Mouse (Mus musculus): ENCODE measurements around the gene Olfr1188.
"Not testable (repeated sequence)": the region's sequence is repeated elsewhere in the genome, so short reads cannot be mapped to it uniquely, and the experiment has no call there.

Gene Olfr1188

DNA sequence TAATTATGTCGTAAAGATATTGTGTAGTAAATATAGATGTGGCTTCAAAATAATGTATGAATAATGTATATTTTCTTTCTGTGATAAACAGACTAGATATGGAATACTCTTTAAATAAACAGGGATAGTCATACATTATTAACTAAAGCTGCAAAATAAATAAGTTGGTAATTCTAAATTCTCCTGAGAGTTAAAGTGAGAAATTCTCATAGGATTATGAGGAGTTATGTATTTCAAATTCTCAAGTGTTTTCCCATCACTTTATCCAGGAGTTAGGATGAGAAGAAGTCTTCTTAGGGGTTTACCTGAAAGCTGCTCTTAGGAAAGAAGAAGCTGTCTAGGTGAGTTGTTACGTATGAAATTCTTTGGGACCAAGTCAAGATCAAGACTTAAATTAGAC is at the start of gene Olfr1188:
Gene Olfr1188 (plus strand): TSS at position 301 of the 400 bp plus-strand sequence.
- no peak for DNase-seq (ENCODE audit: low spot score in 2 of 2)

DNA sequence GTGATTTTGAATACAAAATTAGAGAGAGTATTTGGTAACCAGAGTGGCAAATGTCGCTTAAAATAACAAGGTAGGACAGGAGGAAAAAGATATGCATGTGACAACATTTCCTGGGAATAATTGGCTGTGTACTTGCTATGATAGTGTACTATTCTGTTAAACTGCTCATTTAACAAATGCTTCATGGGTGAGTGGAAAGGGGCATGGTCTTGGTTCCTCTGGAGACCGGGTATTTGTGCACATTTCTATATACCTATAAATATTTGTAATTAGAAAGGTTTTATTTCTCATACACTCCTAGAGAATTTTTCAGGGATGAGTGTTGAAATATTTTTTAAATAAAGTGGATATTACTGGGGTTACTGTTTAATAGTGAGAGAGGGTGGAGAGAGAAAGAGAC is 38.5 kb upstream of the Olfr1188 start, which contains the start of gene Olfr1186:
Gene Olfr1186 (plus strand): TSS at position 301 of the 400 bp plus-strand sequence.
- DNase-seq (ENCODE audit: low spot score in 2 of 2), result no peak

- no peak for DNase-seq (ENCODE audit: low spot score in 2 of 2)
Measured at GRCm38 (mm10) chr2:88525720-88526119, 31.0 kb upstream of the Olfr1188 start.

- DNase-seq (ENCODE audit: low spot score in 2 of 2), result not testable (repeated sequence)
Measured at GRCm38 (mm10) chr2:88572696-88573095, 16.0 kb downstream of the Olfr1188 start.

DNA sequence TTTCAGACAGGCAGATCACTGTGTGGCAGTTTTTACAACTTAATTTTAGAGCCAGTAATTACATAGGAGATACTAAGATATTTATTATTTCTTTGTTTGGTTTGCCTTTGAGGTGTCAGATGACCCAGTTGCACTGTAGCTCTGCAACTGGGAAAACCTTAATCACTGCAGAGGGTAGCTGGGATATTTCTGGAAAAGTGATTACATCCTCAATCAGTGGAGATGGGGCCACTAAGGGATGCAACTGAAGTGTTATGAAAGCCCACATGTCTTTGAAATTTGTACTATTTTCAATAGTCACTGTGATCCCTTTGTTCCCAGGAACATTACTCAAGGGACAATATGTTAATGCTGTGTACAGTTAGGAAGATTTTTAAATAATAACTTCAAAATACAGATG is 29.4 kb downstream of the Olfr1188 start, which contains the start of gene Olfr1189:
Gene Olfr1189 (plus strand): TSS at position 301 of the 400 bp plus-strand sequence.
- no peak for DNase-seq (ENCODE audit: low spot score in 2 of 2)

Data from frontal cortex, postnatal 10 days (tissue).